Mouse (Mus musculus) ovary, postnatal 14 days (tissue): ENCODE data around the gene Allc.

ENCODE experiments used
- DNase-seq: peaks from one replicate; pipeline ENCODE4 v3.0.0; 2022; ENCODE audit warnings: low spot score

The Allc gene

DNA sequence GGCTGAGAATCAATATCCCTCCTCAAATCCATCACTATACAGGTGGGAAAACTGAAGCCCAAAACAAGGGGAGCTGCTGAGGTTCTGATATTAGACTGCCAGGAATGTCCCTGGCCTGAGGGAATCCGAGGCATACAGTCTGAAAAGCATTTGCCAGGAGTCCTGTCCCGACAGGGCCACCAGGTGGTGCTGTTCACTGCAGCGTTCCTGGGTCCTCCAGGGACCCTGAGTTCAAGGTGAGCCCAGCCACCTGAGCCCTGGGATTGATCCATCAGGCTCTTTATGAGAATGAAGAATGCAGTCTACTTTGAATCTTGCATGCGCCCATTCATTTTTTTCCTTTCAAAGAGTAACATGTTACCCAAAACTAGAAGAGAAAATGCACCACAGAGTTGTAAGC lies 3.2 kb downstream of the Allc start:
- DNase-seq: no peak

DNA sequence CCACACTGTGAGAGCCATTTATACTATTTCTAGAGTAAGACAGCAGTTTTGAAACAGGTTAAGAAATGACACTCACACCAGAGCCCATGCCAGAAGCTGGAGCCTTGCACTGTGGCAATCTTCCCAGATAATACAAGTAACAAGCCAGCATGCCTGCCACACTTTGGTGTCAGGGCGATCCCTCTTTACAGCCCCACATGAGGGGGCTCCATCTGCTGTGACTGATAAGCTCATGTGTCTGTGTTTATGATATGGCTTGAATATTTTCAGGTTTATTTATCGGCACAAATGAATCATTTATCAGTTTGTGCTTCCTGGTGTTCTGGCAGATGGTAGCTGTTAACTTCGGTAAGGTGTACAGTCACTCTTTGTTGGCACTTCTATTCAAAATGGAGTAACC lies 4.2 kb downstream of the Allc start:
- DNase-seq: no peak

DNA sequence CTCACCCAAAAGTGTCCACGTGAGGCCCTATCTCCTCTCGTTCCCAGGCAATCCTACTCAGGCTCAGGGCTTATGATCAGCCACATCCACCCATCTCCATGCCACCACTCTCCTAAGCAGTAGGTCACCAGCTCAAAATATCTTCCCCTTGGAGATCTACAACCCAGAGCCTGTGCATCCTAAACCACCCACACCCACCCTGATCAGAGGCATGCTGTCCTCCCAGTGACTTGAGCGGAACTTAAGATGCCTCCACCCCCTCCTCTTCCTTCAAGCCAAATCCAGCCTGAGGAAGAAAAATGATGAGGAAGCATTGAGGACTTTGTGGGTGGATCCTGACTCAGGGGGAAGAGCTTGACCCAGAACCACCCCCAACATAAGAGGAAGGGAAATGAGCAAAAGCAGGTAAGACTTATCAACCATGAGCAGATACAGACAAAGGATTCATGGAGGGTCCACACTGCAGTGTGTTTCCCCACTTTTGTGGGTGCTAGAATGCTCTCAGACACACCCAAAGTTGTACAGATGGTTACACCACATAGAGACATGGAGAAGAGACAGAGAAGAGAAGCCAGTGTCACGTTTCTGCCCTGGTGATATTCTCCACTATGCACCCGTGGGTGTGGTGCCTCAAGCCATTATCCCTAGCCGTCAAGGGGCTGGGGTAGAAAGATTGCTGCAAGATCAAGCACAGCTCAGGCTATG lies 6.8 kb downstream of the Allc start:
- DNase-seq: no peak

DNA sequence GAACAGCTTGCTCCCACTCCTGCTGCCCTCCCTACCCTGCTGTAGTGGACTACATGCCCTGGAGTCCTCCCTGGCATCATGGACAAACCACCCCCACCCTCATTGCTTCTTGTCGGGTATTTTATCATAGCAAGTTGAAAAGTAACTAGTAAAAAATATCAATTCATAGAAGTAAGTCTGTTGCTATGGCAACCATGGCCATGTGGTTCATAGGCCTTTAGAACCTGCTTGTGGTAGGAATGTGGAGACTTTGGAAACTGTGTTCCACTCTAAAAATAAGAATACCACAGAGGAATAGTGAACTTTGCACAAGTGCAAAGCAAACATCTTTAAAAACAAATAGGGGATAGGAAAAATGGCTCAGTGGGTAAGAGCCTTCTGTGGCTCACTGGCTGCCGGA lies 10.1 kb downstream of the Allc start:
- no peak for DNase-seq

DNA sequence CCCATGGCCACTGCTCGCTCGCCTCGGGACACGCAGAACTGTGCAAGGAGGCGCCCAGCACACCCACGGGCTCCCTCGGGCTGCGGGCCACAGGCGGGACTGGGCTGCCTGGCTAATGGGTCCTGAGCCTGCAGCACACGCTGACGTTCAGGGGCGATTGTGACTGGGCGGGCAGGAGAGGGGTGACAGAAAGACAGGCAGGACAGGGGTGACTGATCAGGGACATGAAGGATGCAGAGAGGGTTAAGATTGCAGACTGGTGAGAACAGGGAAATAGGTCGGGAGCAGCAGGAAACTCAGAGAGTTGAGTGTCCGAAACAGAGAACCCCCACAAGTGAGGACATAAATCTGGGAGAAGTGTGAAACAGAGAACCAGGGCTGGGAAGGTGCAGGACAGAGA lies 30.0 kb downstream of the Allc start, which contains the start of gene Dcdc2c:
TSS of gene Dcdc2c (minus strand) at position 101 of the 400 bp plus-strand sequence.
- DNase-seq: no peak

DNA sequence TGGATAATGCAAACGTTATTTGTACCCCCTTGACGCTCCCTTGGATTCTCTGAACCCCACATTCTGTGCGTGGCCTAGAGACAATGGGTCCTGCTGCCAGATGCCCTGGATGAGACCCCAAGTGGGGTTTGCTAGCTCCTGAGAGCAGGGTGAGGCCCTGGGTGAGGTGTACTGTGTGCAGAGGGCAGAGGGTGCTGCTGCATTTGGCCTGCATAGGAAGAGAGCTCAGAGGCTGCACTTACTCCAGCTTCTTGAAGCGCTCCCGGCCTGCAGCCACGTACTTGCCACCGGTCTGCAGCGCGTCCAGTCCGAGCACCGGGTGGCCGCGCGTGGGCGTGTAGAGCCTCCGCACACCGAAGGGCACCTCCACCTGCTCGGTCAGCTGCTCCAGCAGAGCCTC lies 30.5 kb downstream of the Allc start:
- no peak for DNase-seq

DNA sequence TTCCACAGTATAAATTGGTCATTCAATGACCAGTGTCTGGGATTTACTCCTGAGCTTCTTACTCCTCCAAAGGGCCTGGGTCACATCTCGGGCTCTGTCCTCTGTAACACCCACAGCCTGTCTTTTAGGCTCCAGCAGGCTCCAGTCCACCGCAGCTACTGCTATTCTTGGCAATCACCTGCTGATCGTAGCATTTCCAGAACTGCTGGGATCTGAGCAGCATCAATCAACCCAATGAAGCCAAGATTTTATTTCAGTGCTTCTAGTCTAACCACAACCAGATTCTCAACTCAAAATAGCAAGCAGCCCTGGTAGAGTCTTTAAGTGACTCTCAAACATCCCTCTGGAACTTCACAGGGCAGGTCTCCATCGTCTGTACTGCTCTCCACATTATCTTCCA lies 33.4 kb downstream of the Allc start:
- DNase-seq: no peak

DNA sequence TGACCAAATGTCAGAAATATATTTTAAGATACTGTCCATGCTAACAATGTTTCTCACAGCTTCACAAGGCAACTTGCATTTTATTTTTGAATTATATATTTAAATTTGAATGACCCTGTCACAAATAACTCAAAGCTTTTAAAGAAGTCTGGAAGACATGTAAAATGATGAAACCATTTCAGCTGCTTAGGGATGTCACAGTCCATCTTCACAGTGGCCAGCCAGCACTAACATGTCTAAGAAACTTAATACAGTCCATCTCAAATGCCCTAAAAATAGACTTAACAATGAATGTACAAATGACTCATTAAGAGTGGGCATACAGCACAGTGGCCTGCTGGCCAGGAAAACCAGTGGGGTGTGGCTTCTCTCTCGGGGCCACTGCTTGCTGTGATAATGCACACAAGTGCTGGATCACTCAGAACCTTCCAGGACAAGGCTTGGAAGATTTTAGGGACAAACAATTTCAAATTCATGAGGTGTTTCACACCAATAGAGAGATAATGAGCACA lies 68.0 kb downstream of the Allc start:
- DNase-seq: no peak

DNA sequence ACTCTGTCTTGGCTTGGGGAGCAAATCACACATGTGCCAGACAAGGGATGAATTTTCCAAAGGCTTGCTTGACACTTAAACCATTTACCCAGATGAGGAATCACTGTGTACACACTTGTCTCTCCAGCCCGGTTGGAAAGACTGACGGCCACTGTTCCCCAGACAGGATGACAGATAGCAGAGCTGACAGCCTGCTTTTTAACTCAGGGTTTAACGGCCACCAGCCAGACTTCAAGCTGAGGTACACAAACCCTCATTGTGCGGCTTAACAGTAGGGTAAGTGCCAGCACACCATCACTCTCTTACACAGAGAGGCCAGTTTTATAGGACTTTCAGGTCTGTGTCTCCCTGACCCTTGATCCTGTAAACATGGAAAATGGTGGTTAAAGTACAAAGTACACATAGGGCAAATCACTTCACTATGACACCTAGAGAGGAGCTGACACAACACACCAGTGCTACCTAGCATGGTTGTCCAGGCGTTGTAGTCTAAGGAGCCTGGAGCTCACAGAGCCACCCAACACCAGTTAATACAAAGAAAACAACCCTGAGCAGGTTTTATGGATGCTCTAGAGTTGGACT lies 72.5 kb downstream of the Allc start:
- DNase-seq: no peak
